Mouse (Mus musculus): ENCODE results near the gene Gja3.

The Gja3 gene

DNA sequence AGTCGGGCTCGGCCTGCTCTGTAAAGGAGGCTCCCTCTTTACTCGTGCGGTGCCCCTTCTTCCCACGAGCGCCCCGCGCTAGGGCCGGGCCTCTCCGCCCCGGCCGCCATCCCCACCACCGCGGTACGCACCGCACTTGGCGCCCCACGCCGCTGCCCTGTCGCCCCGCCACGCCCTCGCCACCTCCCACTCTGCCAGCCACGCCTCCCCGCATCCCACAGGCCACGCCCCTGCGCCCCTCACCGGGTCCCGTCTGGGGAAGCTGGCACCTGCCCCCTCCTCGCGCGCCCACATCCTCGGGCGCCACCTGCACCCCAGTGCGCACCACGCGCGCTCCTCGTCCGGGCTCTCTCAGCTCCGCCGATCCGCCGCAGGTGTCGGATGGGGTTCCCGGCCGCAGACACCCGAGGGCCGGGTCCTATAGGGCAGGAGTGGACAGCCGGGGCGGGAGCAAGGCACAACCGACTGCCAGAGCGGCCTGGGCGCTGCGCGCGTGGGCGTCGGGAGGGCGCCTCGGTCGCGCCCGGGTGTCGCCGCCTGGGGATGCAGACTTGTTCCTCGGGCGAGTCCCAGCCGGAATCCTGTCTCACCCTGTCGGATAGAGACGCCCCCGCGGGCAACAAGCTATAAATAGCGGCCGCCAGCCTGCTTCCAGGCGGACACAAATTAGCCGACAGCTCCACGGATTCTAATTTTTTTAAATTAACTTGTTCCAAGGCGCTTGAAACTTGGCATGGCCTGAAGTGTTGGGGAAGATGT lies at the start of gene Gja3:
TSS of gene Gja3 (minus strand) at position 538 of the 759 bp plus-strand sequence.
- peak; percentile 64 for DNase-seq (ENCODE audit: extremely low spot score, low spot score)

GRCm38 (mm10) chr14:57107091-57107490 lies 49.2 kb upstream of the Gja3 start:
- no peak for DNase-seq (ENCODE audit: extremely low spot score, low spot score)

DNA sequence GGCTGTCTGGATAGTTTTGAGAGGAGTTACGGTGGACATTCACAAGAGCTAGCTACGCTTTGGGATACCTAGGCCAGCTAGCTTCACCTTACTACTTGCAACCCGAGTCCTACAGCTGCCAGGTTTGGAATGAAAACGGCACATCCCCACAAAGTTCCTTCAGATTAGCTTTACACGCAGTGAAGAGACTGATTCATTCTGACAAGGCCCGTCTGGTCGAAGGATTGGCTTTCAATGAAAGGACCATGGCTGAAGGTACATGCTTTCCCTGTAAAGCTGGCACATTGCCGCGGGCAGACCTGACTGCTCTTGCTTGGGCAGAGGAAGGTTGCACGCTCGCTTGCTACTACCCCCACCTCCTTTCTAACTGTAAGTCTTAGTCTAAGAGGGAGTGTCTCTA lies 47.8 kb upstream of the Gja3 start:
- DNase-seq (ENCODE audit: extremely low spot score, low spot score): no peak

- DNase-seq (ENCODE audit: extremely low spot score, low spot score): peak; percentile 44
Measured at GRCm38 (mm10) chr14:57105111-57105510, 47.2 kb upstream of the Gja3 start.

DNA sequence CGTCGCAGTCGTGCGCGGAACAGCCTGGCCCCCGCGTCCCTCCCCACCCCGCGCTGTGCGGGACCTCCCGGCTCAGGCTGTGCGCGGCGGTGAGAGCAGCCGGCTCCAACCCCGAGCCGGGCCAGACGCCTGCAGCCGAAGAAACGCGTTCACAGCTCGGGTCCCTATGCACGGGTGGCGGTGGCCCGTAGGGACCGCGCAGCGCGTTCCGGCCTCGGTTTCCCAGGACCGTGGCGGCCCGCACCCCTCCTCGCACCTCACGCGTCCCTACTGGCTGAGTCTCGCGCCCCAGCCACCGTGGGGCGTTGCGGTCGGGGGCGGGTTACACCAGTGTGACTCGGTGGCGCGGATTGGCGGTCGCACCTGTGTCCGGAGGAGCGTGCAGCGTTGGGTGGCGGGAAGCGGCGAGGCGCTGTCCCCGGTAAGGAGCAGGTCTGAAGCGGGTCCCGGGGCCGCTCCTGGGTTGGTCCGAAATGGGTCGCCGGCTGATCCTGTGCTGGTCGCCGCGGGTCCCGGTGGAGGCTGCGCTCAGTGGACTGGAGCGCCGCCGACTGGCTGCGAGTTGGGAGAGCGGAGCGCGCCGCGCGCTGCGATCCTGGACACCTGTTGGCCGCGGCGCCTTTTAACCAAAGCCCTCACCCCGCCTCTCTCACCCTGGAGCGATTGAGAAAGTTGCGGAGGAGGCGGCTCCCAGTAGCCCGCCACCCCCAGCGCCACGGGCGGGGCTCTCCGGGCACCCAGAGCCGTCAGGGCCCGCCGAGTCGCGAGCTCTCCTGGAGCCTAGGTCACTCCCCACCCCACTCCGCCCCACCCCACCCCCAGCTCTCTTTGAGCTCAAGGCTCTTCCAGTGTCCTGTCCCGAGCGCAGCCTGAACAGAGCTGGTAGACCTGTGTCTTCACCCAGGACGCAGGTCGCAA lies 46.5 kb upstream of the Gja3 start, which contains the start of gene Gjb2:
TSS of gene Gjb2 (minus strand) at position 597 of the 918 bp plus-strand sequence.
- DNase-seq (ENCODE audit: extremely low spot score, low spot score): peak; percentile 64

DNA sequence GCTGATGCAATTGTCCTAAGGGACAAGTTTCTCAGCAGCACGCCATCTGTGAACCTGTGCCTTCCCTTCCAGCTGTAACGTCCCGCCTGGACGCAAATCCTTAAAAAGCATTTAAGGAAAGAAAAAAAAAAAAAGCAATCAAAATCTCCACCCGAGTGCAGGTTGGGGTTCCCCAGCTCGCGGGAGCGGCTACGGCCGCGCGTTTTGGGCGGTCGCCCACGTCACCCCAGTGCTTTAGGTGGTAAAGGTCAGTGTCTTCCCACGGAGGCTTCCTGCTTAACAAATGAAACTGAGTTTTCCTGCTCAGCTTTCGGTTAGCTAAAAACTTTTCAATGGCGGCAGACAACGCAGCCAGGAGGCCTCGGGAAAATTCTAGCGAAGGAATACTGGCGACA lies 45.8 kb upstream of the Gja3 start:
- peak; percentile 32 for DNase-seq (ENCODE audit: extremely low spot score, low spot score)

- DNase-seq (ENCODE audit: extremely low spot score, low spot score): no peak
Measured at GRCm38 (mm10) chr14:57103121-57103520, 45.2 kb upstream of the Gja3 start.

GRCm38 (mm10) chr14:57101623-57102022 lies 43.7 kb upstream of the Gja3 start:
- DNase-seq (ENCODE audit: extremely low spot score, low spot score): no peak

- DNase-seq (ENCODE audit: extremely low spot score, low spot score): no peak
Measured at GRCm38 (mm10) chr14:57095855-57096254, 38.0 kb upstream of the Gja3 start.

- DNase-seq (ENCODE audit: extremely low spot score, low spot score): no peak
Measured at GRCm38 (mm10) chr14:57093029-57093428, 35.1 kb upstream of the Gja3 start.

DNA sequence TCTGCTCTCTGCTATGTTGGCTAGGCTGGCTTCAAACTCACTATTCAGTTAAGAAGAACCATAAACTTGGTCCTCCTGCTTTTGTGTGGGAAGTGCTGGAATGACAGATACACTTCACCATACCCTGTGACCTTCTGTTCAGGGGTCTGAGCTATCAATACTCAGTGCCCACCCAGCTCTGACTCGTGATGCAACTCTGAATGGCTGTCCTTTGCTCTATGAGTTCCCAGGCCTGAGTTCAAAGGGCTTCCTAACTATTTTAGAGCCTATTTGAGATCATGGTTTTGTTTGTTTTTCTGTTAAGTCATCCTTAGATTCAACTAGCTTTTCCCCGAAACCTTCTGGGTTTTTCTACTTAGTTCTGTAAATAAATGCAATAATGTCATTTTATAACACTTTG lies 32.1 kb upstream of the Gja3 start:
- no peak for DNase-seq (ENCODE audit: extremely low spot score, low spot score)

- DNase-seq (ENCODE audit: extremely low spot score, low spot score): no peak
Measured at GRCm38 (mm10) chr14:57089107-57089506, 31.2 kb upstream of the Gja3 start.

DNA sequence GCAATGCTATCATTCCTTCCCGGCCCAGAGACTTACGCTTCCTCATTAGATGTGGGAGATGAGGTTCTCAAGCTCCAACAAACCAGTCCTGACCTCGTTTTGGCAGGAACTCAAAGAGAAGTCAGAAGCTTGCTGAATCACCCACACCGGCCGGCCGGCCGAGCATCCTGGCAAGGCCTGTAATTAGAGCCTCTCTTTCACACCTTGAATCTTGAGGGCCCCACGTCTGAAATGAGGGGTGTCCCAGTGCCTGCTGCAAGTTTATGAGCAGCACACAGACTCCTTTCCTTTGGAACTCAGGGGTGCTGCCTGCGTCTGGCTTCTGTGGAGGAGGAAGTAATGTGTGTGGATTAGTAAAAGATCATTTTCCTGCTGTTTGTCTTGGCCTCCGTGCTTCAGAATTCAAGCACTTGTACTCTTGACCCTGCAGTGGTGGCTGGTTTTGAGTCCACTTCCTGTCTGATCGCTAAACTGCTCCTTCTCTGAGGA lies 26.3 kb upstream of the Gja3 start:
- DNase-seq (ENCODE audit: extremely low spot score, low spot score): no peak

DNA sequence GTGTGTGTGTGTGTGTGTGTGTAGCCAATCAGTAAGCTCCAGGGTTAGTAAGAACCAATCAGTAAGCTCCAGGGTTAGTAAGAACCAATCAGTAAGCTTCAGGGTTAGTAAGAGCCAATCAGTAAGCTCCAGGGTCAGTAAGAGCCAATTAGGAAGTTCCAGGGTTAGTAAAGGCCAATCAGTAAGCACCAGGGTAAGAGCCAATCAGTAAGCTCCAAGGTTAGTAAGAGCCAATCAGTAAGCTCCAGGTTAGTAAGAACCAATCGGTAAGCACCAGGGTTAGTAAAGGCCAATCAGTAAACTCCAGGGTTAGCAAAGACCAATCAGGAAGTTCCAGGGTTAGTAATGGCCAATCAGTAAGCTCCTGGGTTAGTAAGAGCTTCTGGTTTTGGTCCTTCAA lies 25.0 kb upstream of the Gja3 start:
- no peak for DNase-seq (ENCODE audit: extremely low spot score, low spot score)

DNA sequence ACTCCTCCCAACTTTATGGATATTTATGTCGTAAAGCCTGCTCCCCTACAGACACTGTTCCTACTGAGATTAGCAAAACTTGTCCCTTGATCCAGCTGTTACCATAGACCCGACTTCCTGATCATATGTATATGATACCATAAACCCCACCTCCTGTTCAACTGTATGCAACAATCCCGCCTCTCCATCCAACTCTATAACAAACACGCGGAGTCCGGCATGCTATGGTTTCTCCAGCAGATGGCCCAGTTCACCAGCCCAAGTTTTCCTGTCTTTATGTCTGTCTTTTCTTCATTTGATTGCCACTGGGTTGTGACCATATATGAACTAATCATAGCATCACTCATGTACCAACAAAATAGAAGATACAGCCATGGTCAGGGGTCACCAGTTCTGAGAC lies 17.6 kb upstream of the Gja3 start:
- no peak for DNase-seq (ENCODE audit: extremely low spot score, low spot score)

DNA sequence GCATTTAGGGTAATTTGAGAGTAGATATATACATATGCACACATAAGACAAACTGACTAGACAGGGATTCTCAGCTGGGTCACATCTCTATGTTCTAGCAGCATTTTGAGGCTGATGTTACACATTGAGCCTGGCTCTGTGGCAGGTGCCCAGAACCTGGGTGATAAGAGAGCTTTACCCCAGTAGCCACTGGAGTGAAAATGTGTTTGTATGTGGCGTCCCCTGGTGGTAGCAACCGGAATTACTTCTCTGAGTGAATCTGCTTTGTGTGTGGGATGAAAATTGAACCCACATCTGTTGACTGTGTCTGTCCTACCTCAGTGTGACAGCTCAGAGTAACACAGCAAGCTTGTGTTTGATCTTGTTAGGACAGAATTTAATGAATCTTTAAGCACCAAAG lies 12.0 kb upstream of the Gja3 start:
- peak; percentile 60 for DNase-seq (ENCODE audit: extremely low spot score, low spot score)

- no peak for DNase-seq (ENCODE audit: extremely low spot score, low spot score)
Measured at GRCm38 (mm10) chr14:57066053-57066452, 8.2 kb upstream of the Gja3 start.

DNA sequence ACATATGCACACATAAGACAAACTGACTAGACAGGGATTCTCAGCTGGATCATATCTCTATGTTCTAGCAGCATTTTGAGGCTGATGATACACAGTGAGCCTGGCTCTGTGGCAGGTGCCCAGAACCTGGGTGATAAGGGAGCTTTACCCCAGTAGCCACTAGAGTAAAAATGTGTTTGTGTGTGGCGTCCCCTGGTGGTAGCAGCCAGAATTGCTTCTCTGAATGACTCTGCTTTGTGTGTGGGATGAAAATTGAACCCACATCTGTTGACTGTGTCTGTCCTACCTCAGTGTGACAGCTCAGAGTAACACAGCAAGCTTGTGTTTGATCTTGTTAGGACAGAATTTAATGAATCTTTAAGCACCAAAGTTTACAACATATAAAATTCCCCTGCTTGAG lies 2.2 kb upstream of the Gja3 start:
- DNase-seq (ENCODE audit: extremely low spot score, low spot score): peak; percentile 84

GRCm38 (mm10) chr14:57057204-57057562 lies 717 bp downstream of the Gja3 start:
- DNase-seq (ENCODE audit: extremely low spot score, low spot score): peak; percentile 27

GRCm38 (mm10) chr14:57052713-57053112 lies 5.2 kb downstream of the Gja3 start:
- DNase-seq (ENCODE audit: extremely low spot score, low spot score): no peak

DNA sequence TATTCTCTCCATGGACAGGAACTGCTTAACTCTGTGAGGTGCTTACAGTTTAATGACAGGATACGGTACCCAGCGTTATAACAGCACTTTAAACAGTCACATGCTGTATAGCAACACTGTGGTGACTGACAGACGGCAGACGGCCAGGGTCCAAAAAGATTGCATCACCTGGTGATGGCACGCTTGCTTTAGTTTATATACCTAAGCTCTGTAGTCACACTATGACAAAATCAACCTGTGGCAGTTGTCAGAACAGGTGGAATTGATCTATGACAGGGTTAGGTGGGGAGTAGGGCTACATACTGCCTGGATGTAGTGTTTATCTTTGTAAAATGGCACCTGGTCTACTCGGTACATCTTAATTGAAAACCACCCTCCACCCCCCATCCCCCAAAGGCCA lies 14.0 kb downstream of the Gja3 start:
- no peak for DNase-seq (ENCODE audit: extremely low spot score, low spot score)

DNA sequence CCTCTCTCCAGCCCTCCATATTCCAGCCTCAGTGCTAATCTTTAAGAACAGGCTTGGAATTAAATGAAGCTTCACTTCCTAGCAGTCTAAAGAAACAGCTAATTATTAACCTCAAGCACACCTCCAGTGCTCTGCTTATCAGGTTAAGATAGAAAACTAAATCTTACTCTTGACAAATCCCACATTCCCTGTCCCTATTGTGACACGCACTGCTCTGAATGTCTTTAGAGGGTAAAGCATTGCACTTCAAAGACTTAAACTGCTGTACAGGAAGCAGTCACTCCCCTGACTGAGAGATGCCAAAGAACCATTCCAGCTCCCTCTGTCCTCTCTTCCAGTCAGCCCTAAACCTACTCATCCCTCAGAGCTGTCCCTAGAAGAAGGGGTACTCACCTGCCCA lies 16.5 kb downstream of the Gja3 start:
- DNase-seq (ENCODE audit: extremely low spot score, low spot score): no peak

Measured in neural tube, embryonic 10.5 days (tissue).